Mouse (Mus musculus): ENCODE measurements around the gene Nploc4. TPM values are rescaled to one million over a fixed set of nuclear protein-coding genes. Genes with fewer than 3 reads are reported as not detected.

Gene Nploc4
- total RNA-seq, 2 experiments from 2014 or later = 68.0 to 80.5 TPM

DNA sequence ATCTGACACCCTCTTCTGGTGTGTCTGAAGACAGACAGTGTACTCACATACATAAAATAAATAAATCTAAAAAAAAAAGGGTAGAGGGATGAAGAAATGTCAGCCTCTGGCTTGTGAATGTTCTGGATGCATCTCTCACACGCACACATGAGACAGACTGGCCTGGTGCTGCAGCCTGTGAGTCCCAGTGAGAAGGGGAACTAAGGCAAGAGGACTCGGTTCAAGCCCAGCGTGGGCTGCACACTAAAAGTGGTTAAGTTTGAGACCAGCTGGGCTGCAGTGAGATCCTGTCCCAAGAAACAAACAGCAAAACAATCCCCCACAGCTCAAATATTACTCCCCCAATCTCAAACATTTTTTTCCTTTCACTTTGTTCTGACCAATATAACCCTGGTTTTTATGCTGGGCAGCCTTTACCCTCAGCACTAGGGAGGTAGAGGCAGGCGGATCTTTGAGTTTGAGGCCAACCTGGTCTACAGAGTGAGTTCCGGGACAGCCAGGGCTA, 94.8 kb downstream of the Nploc4 start:
- peak in 1 of 2 experiments; percentile 6 for DNase-seq (ENCODE audit: low spot score in 2 of 2)

GRCm38 (mm10) chr11:120341661-120342060, 95.8 kb downstream of the Nploc4 start:
- DNase-seq (ENCODE audit: low spot score in 2 of 2) = no peak

- peak; percentile 4 to 13 for DNase-seq (ENCODE audit: low spot score in 2 of 2)
Observed at GRCm38 (mm10) chr11:120339978-120340513, 97.5 kb downstream of the Nploc4 start.

DNA sequence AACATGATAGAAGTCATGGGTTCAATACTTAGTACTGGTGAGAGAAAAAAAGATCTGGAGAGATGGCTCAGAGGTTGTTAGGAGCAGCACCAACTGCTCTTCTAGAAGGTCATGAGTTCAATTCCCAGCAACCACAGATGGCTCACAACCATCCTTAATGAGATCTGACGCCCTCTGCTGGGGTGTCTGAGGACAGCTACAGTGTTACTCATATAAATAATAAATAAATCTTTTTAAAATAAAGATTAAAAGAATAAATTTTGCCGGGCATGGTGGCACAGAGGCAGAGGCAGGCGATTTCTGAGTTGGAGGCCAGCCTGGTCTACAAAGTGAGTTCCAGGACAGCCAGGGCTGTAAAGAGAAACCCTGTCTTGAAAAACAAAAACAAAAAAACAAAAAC, 98.7 kb downstream of the Nploc4 start:
- DNase-seq (ENCODE audit: low spot score in 2 of 2) = peak; percentile 4 to 8

GRCm38 (mm10) chr11:120337447-120337846, 100.1 kb downstream of the Nploc4 start:
- DNase-seq (ENCODE audit: low spot score in 2 of 2) = peak; percentile 5 to 6

GRCm38 (mm10) chr11:120335431-120336021, 102.0 kb downstream of the Nploc4 start:
- peak; percentile 9 to 13 for DNase-seq (ENCODE audit: low spot score in 2 of 2)

Small RNA genes lying within 50 kb of the gene (microRNA-seq; reads per million reads assigned to microRNA genes)
- gene Gm23419 (not detected), gene Mir6935 (not detected)

Other genes starting within 250 kb of the Nploc4 start
- gene Bahcc1, start 204.8 kb downstream of the Nploc4 start, total RNA-seq (2021) = 10 to 100 TPM; 13.6 to 15.1 TPM
- gene Actg1, start 89.2 kb downstream of the Nploc4 start, total RNA-seq (2021) = 100 to 1,000 TPM; 861 to 883 TPM
- under 1 TPM; 0.52 to 0.98 TPM for gene Fscn2, start 76.2 kb downstream of the Nploc4 start, total RNA-seq (2021)
- 10 to 100 TPM; 16.7 to 16.9 TPM for gene Faap100, start 58.9 kb downstream of the Nploc4 start, total RNA-seq (2021)
- 1 to 10 TPM in 1 of 2 experiments, not detected in 1; 4.6 TPM for gene Tspan10, start 4.9 kb upstream of the Nploc4 start, total RNA-seq (2021)
- gene Pde6g, start 15.8 kb upstream of the Nploc4 start, total RNA-seq (2021) = under 1 TPM in 1 of 2 experiments, not detected in 1; 0.39 TPM
- gene Oxld1, start 20.4 kb upstream of the Nploc4 start, total RNA-seq (2021) = 10 to 100 TPM; 19.3 to 24.8 TPM
- gene Ccdc137, start 20.4 kb upstream of the Nploc4 start, total RNA-seq (2021) = 10 to 100 TPM in 1 of 2 experiments, 1 to 10 TPM in 1; 8.9 to 10.1 TPM
- 10 to 100 TPM; 20.8 to 23.8 TPM for gene Arl16, start 29.9 kb upstream of the Nploc4 start, total RNA-seq (2021)
- gene Mrpl12, start 46.9 kb upstream of the Nploc4 start, total RNA-seq (2021) = 100 to 1,000 TPM; 116 to 122 TPM
- 10 to 100 TPM; 19.6 to 20.0 TPM for gene Slc25a10, start 54.1 kb upstream of the Nploc4 start, total RNA-seq (2021)
- gene Gcgr, start 93.0 kb upstream of the Nploc4 start, total RNA-seq (2021) = under 1 TPM in 1 of 2 experiments, not detected in 1; 0.26 TPM
- 10 to 100 TPM; 74.0 to 81.3 TPM for gene Mcrip1, start 112.0 kb upstream of the Nploc4 start, total RNA-seq (2021)
- gene Ppp1r27, start 113.4 kb upstream of the Nploc4 start, total RNA-seq (2021) = 10 to 100 TPM; 80.7 to 99.3 TPM
- 100 to 1,000 TPM; 527 to 538 TPM for gene P4hb, start 135.5 kb upstream of the Nploc4 start, total RNA-seq (2021)
- gene Arhgdia, start 143.9 kb upstream of the Nploc4 start, total RNA-seq (2021) = 100 to 1,000 TPM; 278 to 300 TPM
- 100 to 1,000 TPM; 112 to 113 TPM for gene Alyref, start 160.7 kb upstream of the Nploc4 start, total RNA-seq (2021)
- gene Anapc11, start 160.7 kb upstream of the Nploc4 start, total RNA-seq (2021) = 10 to 100 TPM; 72.5 to 86.2 TPM
- 1 to 10 TPM in 1 of 2 experiments, not detected in 1; 1.3 TPM for gene Npb, start 170.8 kb upstream of the Nploc4 start, total RNA-seq (2021)
- gene Pcyt2, start 180.2 kb upstream of the Nploc4 start, total RNA-seq (2021) = 10 to 100 TPM; 36.6 to 41.4 TPM
- gene Sirt7, start 187.5 kb upstream of the Nploc4 start, total RNA-seq (2021) = 10 to 100 TPM; 12.2 to 12.6 TPM
- 10 to 100 TPM; 36.7 to 42.6 TPM for gene Mafg, start 195.9 kb upstream of the Nploc4 start, total RNA-seq (2021)
- gene Pycr1, start 206.1 kb upstream of the Nploc4 start, total RNA-seq (2021) = 10 to 100 TPM; 27.6 to 29.0 TPM
- gene Myadml2, start 210.4 kb upstream of the Nploc4 start, total RNA-seq (2021) = 10 to 100 TPM; 81.2 to 83.4 TPM
- gene Notum, start 223.5 kb upstream of the Nploc4 start, total RNA-seq (2021) = 1 to 10 TPM; 1.2 to 1.7 TPM
- gene Aspscr1, start 235.3 kb upstream of the Nploc4 start, total RNA-seq (2021) = 10 to 100 TPM; 48.6 to 55.3 TPM

Measured in gastrocnemius, postnatal 4 days (tissue).